In genomic region chr8:46504196-46504595, GRCm38 (mm10) we compare ENCODE assay signal across 29 mouse cellular contexts. TPM values are rescaled to one million over a fixed set of nuclear protein-coding genes. Genes with fewer than 3 reads are reported as not detected.
A peak's percentile ranks its signal among the peaks of the same experiment; 100 is the strongest.
DNase-seq lines count a peak whose midpoint lies in the region; ATAC-seq and TF ChIP-seq lines count a peak whose summit lies in the region.
"Had no signal": no experiment of that assay in that cellular context is flagged by ENCODE, and none has a peak within 500 bp of the region (broad histone marks: within the 10 kb centered on the region; RNA-seq: fewer than 3 reads in every experiment).

No protein-coding gene starts in this region.

- no peak overlapping the region for H3K4me2 ChIP-seq in kidney, embryonic 16.5 days (replicated peaks; ENCODE audit: low read depth, low read length)
- H3K4me2 ChIP-seq in liver, postnatal 0 days (ENCODE audit: low read depth, low read length), result no peak overlapping the region
- H3K4me2 ChIP-seq: embryonic facial prominence, embryonic 13.5 days; forebrain, embryonic 15.5 days; heart, embryonic 13.5 days; hindbrain, embryonic 15.5 days had no signal

- TF ChIP-seq EP300 in liver, postnatal 0 days (IDR thresholded peaks at IDR 0.05; ENCODE audit: low read depth), result no peak

- H3K4me3 ChIP-seq in kidney, embryonic 16.5 days (ENCODE audit: low read length), result no peak overlapping the region
- H3K4me3 ChIP-seq in bone marrow macrophage, adult 2 months (ENCODE audit: insufficient read depth, low read length), result no peak overlapping the region
- H3K4me3 ChIP-seq in brown adipose tissue, adult 24 weeks (ENCODE audit: insufficient read depth, low read depth, low read length), result no peak overlapping the region
- H3K4me3 ChIP-seq in liver, postnatal 0 days (ENCODE audit: low read depth, low read length), result no peak overlapping the region
- H3K4me3 ChIP-seq: embryonic facial prominence, embryonic 13.5 days; forebrain, embryonic 10.5 days; forebrain, embryonic 15.5 days; gastrocnemius, adult 2 months; heart, embryonic 13.5 days; hindbrain, embryonic 10.5 days; hindbrain, embryonic 15.5 days had no signal

- peak; percentile 61 for DNase-seq in kidney, adult 9 months
- no peak for DNase-seq in liver, postnatal 0 days
- no peak for DNase-seq in urinary bladder, adult 18-20 months (ENCODE audit: low spot score in 2 of 2)
- no peak for DNase-seq in T-cell, adult 2 months (ENCODE audit: low spot score)
- DNase-seq: adrenal gland, adult 2 months; adrenal gland, postnatal 36 days; B cell, adult 2 months; cerebellum, adult 9-10 months; cerebellum, postnatal 36 days; gastrocnemius, adult 2 months; gastrocnemius, postnatal 36 days; heart, postnatal 10 days; kidney, adult 8-10 months; lung, postnatal 4 days; midbrain, embryonic 14.5 days; right cerebral cortex, postnatal 25 days; thymus, postnatal 14 days had no signal

- peaks cover 35% of the 10 kb centered on the region for H3K4me1 ChIP-seq in kidney, embryonic 16.5 days (ENCODE audit: insufficient read depth, low read length)
- H3K4me1 ChIP-seq in bone marrow macrophage, adult 2 months (ENCODE audit: control insufficient read depth, insufficient read depth, low read length), result peaks cover 42% of the 10 kb centered on the region
- peaks cover 19% of the 10 kb centered on the region for H3K4me1 ChIP-seq in brown adipose tissue, adult 24 weeks (ENCODE audit: control insufficient read depth, insufficient read depth, insufficient read length, low read length)
- peaks cover 43% of the 10 kb centered on the region for H3K4me1 ChIP-seq in liver, postnatal 0 days (ENCODE audit: insufficient read depth)

- WGBS in kidney, embryonic 16.5 days, result 47% methylated on average over 3 of the region's 3 CpGs
- 52% methylated on average over 3 of the region's 3 CpGs for WGBS in liver, postnatal 0 days (ENCODE audit: insufficient replicate concordance)

- no peak overlapping the region for H3K27ac ChIP-seq in kidney, embryonic 16.5 days (ENCODE audit: low read length)
- peak overlapping the region; percentile 9; the same call in 1 of the 2 replicates for H3K27ac ChIP-seq in bone marrow macrophage, adult 2 months (ENCODE audit: insufficient read depth, low read depth, low read length)
- H3K27ac ChIP-seq in brown adipose tissue, adult 24 weeks (replicated peaks; ENCODE audit: low read depth, low read length), result peak overlapping the region; percentile 13
- H3K27ac ChIP-seq in liver, postnatal 0 days (ENCODE audit: low read depth), result peak overlapping the region; percentile 46
- H3K27ac ChIP-seq: embryonic facial prominence, embryonic 13.5 days; forebrain, embryonic 10.5 days; forebrain, embryonic 15.5 days; gastrocnemius, adult 2 months; heart, embryonic 13.5 days; hindbrain, embryonic 10.5 days; hindbrain, embryonic 15.5 days; liver, embryonic 14.5 days had no signal

- H3K27me3 ChIP-seq in kidney, embryonic 16.5 days (ENCODE audit: insufficient read depth, low read length), result no peaks in the 10 kb centered on the region
- H3K27me3 ChIP-seq in liver, postnatal 0 days (ENCODE audit: insufficient read depth, low read length), result no peaks in the 10 kb centered on the region
- H3K27me3 ChIP-seq: embryonic facial prominence, embryonic 13.5 days; forebrain, embryonic 15.5 days; heart, embryonic 13.5 days; hindbrain, embryonic 15.5 days had no signal

- H3K9me3 ChIP-seq in kidney, embryonic 16.5 days (ENCODE audit: low read length), result no peaks in the 10 kb centered on the region
- no peaks in the 10 kb centered on the region for H3K9me3 ChIP-seq in liver, postnatal 0 days (ENCODE audit: low read length)
- H3K9me3 ChIP-seq: embryonic facial prominence, embryonic 13.5 days; forebrain, embryonic 10.5 days; forebrain, embryonic 15.5 days; heart, embryonic 13.5 days; hindbrain, embryonic 10.5 days; hindbrain, embryonic 15.5 days had no signal

- ATAC-seq in kidney, embryonic 16.5 days (ENCODE audit: low FRiP score, low TSS enrichment), result no peak
- ATAC-seq in liver, postnatal 0 days, result no peak
- ATAC-seq: activated CD4-positive, CD25-positive, alpha-beta regulatory T cell, adult 4 months; forebrain, embryonic 15.5 days; inflammation-experienced regulatory T-cells, adult 6 months had no signal

- no peak overlapping the region for H3K9ac ChIP-seq in kidney, embryonic 16.5 days (replicated peaks; ENCODE audit: low read length)
- H3K9ac ChIP-seq in liver, postnatal 0 days (replicated peaks), result peak overlapping the region; percentile 46; the same call in 1 of the 2 replicates
- H3K9ac ChIP-seq: embryonic facial prominence, embryonic 13.5 days; forebrain, embryonic 15.5 days; heart, embryonic 13.5 days; hindbrain, embryonic 15.5 days; liver, embryonic 14.5 days had no signal

- 0 out of 2 replicates have a peak, but pooled peaks cover 5% of the 10 kb centered on the region for H3K36me3 ChIP-seq in kidney, embryonic 16.5 days (ENCODE audit: insufficient read depth, low read length)
- peaks cover 68% of the 10 kb centered on the region for H3K36me3 ChIP-seq in liver, postnatal 0 days (replicated peaks; ENCODE audit: insufficient read depth, low read length)
- H3K36me3 ChIP-seq: embryonic facial prominence, embryonic 13.5 days; forebrain, embryonic 10.5 days; forebrain, embryonic 15.5 days; hindbrain, embryonic 10.5 days had no signal

- TF ChIP-seq POLR2A in bone marrow macrophage, adult 2 months (IDR thresholded peaks at IDR 0.05; ENCODE audit: borderline replicate concordance, low read depth, low read length), result no peak

- no peak for TF ChIP-seq CTCF in bone marrow macrophage, adult 2 months (IDR thresholded peaks at IDR 0.05; ENCODE audit: low read depth, low read length)
- no peak for TF ChIP-seq CTCF in liver, postnatal 0 days (IDR thresholded peaks at IDR 0.05; ENCODE audit: low read depth)

RNA-seq across cellular contexts. Expression of gene Acsl1, which starts 33.4 kb away (rescaled TPM):
- 20.6 and 21.3 TPM in 2 replicates for polyA plus RNA-seq in kidney, embryonic 16.5 days (2015; fragmentation: Nextera tagmentation; extraction: Ambion mirVana)
- polyA plus RNA-seq in bone marrow macrophage, adult 2 months (2012; ENCODE audit: insufficient read depth, insufficient read length, missing spikeins), result 21.6 and 23.2 TPM in 2 replicates
- 734 and 1,073 TPM in 2 replicates for polyA plus RNA-seq in brown adipose tissue, adult 24 weeks (2012; ENCODE audit: insufficient read depth, insufficient read length, missing spikeins)
- polyA plus RNA-seq in liver, postnatal 0 days (2015; fragmentation: Nextera tagmentation; extraction: Ambion mirVana), result 428 and 466 TPM in 2 replicates

RNA-seq across cellular contexts. Expression of gene Cenpu, which starts 47.6 kb away (rescaled TPM):
- 17.2 and 18.2 TPM in 2 replicates for polyA plus RNA-seq in kidney, embryonic 16.5 days (2015; fragmentation: Nextera tagmentation; extraction: Ambion mirVana)
- 15.1 and 16.7 TPM in 2 replicates for polyA plus RNA-seq in bone marrow macrophage, adult 2 months (2012; ENCODE audit: insufficient read depth, insufficient read length, missing spikeins)
- polyA plus RNA-seq in brown adipose tissue, adult 24 weeks (2012; ENCODE audit: insufficient read depth, insufficient read length, missing spikeins), result not detected in 2 replicates
- polyA plus RNA-seq in liver, postnatal 0 days (2015; fragmentation: Nextera tagmentation; extraction: Ambion mirVana), result 8.2 and 9.7 TPM in 2 replicates

Comparison
In these comparisons a context has a peak if more than half of its experiments do, and no peak if none do; other contexts are left out.
1. RNA of gene Acsl1, which starts 33.4 kb away (polyA plus RNA-seq): 734 to 1,073 TPM in brown adipose tissue, adult 24 weeks and 428 to 466 TPM in liver, postnatal 0 days; 21.6 to 23.2 TPM in bone marrow macrophage, adult 2 months and 20.6 to 21.3 TPM in kidney, embryonic 16.5 days; every median in the first group is over 10 times any median in the second.